Mouse (Mus musculus) embryo, embryonic 10.5 days (tissue): ENCODE results near the gene Kcnh6.

Source experiments
- DNase-seq: peaks from one replicate; pipeline ENCODE4 v3.0.0-alpha.2; 2015; ENCODE audit warnings: low spot score

Kcnh6 gene

DNA sequence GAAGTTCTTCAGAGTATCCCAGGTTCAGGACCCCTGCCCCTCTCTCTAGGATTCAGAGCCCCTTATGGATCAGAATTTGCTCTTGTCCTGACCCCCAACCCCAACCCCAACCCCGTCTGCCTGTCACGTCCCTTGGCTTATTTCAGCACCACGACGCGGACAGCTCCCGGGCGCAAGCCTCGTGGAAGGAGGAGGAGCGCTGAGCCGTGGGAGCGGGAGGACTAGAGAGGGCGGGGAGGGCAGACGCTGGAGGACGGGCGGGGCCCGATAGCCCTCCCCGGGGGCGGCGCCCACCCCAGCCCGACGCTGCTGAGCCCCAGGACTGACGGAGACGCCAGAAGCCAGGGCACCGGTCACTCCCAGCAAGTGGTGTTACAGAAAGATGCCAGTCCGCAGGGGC, at the start of gene Kcnh6:
TSS of gene Kcnh6 (plus strand) at position 304 of the 400 bp plus-strand sequence.
- DNase-seq, result peak; percentile 82

DNA sequence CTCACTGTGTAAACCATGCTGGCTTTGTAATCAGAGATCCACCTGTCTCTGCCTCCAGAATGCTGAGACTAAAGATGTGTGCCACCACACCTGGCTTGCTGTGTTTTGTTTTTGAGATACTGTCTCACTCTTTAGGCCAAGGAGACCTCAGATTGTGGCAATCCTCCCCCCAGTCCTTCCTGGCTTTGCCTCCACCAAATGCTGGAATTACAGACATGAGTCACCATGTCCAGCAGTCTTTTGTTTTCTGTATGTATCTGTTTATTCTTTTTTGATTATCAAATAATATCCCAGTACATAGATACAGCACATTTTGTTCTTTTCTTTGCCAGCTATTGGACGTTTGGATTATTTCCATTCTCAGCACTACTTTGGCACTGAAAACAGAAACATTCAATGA, 49.4 kb upstream of the Kcnh6 start:
- no peak for DNase-seq

DNA sequence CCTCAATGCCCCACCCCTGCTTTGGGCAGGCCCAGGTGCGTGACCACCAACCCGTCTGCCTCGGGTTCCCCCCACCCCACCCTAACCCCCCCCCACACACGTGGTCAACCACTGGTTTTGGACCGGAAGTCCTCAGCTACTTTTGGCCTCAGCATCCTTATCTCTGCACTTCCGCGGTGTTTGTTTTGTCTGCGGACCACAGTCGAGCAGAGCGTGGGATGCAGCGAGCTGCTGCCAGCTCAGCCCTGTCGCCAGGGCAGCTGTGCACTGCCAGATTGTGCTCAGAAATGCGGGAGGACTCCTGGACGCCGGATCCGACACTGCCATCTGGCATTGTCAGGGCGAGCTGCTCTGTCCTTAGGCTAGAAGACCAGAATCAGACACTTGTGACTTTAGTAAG, 48.6 kb upstream of the Kcnh6 start:
- DNase-seq, result no peak

DNA sequence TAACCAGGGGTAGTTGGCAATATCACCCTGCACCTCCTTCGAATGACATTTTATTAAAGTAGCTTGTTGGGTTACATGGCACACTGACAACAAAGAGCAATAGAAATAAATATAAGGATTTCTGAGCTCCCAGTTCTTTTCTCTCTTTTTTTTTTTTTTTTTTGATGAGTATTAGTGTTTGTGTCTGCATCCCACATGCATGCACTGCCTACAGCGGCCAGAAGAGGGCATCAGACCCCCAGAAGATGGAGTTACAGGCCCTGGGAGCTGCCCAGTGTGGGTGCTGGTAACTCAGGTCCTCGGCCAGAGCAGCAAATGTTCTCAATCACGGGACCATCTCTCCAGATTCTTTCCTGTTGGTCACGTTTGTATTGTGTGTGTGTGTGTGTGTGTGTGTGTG, 43.2 kb upstream of the Kcnh6 start:
- DNase-seq, result no peak

DNA sequence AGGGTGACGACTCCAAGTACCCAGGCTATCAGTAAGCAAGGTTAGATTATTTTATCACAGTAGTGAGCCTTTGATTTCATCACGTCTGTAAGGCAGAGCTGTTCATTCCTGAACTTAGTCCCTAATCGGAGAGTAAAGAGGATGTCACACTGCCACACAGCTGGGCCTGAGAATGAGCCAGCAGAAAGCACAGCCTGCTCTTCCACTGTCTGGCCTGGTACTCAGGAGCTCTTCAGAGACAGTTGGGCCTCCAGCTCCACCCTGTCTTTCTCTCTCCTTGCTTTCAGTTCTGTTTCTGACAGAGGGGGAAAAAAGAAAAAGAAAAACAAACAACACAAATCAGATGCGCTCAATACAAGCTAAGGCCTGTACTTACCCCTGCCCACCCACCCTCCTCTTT, 41.6 kb upstream of the Kcnh6 start:
- no peak for DNase-seq

DNA sequence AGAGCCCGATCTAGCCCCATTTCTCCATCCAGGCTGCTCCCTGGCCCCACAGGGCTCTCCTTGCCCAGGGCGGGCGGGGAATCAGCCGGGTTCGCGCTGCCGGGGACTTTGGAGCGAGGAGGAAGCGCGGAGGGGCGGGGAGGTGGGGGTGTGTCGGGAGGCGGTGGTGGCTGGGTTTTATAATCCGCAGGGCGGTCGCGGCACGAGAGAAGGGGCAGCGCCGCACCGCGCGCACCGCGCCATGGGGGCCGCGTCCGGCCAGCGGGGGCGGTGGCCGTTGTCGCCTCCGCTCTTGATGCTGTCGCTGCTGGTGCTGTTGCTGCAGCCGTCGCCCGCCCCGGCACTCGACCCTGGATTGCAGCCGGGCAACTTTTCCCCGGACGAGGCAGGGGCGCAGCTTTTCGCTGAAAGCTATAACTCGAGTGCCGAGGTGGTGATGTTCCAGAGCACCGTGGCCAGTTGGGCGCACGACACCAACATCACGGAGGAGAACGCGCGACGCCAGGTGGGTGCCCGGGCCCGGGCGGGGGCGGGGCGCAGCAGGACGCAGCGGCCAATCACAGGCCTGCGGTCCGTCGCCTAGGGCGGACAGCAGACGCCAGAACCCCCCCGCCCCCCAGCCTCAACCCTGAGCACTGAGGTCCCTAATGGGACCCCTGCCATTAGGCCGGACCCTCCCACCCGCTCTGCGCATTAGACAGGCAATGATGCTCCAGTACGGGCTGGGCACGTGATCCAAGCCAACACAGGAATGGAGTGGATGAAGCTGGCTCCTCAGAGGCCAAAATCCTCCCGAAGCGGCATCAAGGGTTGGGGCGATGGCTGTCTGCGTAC, 40.0 kb upstream of the Kcnh6 start, which contains the start of gene Ace:
TSS of gene Ace (plus strand) at position 205 of the 834 bp plus-strand sequence.
- DNase-seq, result peak; percentile 39

DNA sequence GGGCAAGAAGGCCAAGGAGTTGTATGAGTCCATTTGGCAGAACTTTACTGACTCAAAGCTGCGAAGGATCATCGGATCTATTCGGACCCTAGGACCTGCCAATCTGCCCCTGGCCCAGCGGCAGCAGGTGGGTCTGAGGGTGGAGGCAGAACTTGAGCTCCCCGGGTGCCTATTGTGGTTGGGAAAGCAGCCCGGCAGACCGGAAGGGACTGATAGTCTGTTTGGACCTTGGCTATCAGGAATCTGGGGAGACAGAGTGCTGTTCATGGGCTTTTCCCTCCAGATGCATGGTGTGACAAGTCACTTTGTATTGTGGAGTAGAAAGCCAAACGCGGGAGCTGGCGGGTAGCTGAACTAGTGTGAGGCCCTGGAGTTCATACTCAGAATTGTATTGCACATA, 39.0 kb upstream of the Kcnh6 start:
- DNase-seq, result no peak

DNA sequence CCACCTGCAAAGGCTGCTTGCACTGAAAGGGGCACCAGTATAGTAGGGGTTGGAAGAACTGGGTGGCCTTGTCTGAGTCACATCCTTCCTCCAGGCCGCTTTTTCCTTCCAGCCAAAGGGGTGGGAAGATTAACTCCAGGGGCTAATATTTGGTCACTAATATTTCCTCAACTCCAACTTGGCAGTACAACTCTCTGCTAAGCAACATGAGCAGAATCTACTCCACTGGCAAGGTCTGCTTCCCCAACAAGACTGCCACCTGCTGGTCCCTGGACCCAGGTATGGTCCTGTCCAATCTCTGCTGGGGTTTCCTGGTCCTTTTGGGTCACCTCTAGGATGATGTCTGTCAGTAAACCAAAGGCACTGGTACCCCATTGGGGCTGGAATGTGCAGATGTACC, 38.4 kb upstream of the Kcnh6 start:
- DNase-seq, result peak; percentile 27

DNA sequence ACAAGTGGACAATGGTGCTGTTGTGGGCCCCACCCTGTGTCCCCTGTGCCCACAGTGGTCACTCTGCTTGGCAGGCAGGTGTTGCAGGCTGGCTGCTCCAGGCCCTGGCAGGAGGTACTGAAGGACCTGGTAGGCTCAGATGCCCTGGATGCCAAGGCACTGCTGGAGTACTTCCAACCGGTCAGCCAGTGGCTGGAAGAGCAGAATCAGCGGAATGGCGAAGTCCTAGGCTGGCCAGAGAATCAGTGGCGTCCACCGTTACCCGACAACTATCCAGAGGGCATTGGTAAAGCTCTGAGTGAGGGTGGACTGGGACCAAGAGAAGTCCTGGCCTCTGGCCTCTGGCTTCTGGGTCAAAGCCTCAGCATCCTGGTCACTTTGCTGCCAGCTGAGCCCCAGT, 33.3 kb upstream of the Kcnh6 start:
- no peak for DNase-seq

DNA sequence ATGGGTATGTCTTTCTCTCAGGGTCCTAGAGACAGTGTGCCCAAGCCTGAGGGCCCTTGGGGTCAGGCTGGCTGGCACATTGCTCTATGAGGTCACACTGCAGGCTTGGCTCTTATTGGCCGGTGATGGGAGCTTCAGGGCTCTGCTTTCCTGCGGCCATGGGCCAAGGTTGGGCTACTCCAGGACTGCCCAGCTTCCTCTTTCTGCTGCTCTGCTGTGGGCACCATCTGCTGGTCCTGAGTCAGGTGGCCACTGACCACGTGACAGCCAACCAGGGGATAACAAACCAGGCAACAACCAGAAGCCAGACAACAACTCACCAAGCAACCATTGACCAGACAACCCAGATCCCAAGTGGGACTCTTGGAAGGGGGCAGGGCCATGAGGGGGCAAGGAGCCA, 32.9 kb upstream of the Kcnh6 start:
- no peak for DNase-seq

DNA sequence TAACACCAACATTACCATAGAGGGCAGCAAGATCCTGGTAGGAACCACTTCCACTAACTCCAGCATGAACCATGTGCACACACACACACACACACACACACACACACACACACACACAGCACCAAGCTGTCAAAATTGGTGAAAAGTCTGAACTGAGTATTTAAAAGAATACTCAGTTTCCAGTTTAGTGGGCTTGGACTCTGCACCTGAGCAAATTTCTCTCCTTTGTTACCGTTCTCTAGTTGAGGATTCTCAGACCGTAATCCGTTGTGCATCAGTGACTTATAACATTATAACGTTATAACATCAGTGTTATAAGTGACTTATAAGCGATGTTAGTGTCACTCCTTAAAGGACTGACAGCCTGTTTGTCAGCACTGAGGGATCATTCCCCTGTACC, 32.3 kb upstream of the Kcnh6 start:
- DNase-seq, result no peak

DNA sequence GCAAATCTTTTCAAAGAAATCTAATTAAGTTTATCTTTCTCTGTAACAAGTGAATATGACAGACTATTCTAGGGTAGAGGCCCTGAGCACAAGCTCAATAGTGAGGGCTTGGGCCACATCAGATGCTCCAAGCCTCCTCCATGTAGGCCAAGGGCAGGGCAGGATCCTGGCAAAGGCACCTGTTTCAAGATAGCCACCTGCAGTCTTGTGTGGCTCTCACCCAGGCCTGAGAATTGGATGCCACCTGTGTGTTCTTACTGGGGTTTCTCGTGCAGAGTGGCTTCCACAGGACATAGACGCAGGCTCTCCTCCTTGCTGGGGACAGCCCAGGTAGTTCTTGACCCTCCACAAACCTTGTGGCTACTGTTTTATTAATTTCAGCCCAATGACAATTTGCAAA, 29.7 kb upstream of the Kcnh6 start:
- no peak for DNase-seq

DNA sequence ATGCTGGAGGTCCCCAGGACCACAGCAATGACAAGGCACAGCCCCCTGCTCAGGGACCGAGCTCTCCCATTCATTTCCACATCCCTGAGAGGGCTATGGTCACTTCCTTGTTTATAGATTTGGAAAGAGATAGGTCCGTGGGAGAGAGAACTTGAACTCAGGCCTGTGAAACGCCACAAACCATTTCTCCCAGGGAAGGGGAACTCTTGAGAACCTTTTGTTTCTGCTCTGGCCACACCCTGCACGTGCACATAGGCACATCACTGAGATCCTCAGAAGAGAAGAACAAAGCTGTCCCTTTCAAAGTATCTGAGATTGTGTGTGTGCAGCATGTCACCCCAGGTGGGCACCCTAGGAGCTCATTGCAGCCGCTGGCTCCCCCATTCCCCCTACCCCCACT, 29.3 kb upstream of the Kcnh6 start:
- no peak for DNase-seq

DNA sequence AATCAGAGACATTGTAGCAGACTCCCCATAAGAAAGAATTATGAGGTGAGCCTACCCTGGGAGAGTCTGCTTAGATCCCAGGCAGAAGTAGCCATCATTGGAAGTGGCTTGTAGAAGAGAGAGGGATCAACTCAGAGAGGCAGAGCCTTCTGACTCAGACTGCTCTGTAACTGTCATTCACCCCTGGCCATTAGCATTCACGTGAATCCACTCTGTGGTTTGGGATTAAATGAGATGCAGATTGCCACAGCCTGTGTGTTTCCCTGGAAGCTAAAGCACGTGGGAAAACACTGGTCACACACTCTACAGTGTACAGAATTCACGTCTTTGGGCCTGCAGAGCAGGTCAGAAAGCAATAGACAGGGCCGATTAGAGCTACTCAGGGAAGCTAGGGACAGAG, 23.5 kb upstream of the Kcnh6 start:
- no peak for DNase-seq

DNA sequence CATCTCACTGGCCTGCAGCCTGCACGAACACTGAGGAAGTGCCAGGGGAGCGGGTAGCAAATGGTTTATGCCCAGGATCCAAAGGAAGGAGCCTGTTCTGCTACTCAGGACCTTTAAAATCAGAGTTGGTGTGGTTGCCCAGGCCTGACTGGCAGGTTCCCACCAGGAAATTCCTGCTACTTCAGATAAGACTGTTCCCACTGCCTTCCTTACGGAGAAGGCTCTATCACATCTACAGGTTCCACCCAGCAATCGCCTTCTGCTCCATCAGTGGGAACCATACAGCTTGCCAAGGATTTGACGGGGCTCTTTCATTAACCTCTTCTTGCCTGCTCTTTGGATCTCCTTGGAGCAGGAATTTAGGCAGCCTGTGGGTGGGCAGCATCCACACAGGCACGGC, 20.5 kb upstream of the Kcnh6 start:
- no peak for DNase-seq

DNA sequence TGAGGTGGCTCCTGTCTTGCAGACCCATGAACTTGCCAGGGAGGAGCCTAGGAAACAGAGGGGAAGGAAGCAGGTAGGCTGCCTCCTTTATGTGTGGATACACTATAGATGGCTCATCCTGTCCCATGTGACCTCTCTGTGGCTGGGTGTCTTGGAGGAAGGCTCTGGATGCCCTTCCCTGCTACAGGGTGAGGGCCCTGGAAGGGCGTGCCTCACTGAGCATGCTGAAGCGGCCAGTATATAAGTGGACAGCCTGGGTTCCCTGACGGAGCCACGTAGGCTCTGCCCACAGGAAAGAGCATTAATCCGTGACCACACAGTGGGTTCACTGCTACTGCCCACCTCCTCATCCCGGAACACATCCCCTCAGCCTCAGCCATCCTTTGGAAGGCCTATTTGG, 18.5 kb upstream of the Kcnh6 start:
- no peak for DNase-seq

DNA sequence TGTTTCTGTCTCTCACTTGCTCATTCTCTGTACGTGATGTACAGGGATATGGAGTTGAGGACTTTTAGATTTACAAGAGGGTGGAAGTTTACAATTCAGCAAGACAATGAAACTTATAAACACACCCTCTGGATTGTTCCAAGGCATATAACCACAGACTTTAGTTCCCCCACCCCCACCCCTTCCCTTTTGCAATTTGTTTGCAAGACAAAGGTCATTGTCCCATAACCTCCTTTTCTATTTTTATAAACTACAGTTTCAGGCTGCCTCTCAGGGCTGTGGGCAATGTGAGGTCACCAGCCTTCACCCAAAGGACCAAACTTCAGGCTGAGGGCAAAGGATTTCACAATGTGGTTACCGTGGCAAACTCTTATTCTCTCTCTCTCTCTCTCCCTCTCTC, 17.7 kb upstream of the Kcnh6 start:
- no peak for DNase-seq

DNA sequence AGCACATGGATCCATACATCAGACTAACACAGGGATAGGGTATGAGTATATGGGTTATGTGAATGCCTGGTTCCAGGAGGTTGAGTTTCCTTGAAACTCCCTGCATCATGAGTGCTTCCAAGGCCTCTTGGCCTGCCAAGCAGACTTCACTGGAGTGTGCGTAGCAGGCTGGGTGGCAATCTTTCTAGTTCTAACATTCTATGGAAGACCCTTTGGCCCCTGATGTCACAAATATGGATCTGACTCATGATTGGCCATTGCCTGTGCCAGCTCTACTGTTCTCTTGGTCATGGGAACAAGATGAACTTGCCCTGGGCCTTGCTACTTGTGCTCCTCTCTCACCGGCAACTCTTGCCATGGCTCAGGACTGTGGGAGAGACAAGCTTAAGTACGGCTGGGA, 13.5 kb upstream of the Kcnh6 start, which contains the start of gene Ace3:
TSS of gene Ace3 (plus strand) at position 301 of the 400 bp plus-strand sequence.
- DNase-seq, result no peak

DNA sequence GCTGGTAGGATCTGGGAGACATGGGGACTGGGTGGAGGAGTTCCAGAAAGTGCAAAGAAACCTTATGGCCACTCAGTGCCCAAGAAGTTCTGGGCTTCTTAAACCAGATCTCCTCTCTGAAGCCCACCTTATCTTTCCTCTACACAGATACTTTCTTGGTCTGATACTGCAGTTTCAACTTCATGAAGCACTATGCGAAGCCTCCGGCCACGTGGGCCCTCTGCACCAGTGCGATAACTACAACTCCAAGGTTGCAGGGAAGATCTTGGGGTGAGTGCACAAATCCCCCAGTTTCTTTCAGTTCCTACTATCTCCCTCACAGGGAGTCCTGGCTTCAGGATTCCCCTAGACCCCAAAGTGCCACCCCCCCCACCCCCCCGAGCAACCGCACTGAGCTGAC, 7.9 kb upstream of the Kcnh6 start:
- no peak for DNase-seq

DNA sequence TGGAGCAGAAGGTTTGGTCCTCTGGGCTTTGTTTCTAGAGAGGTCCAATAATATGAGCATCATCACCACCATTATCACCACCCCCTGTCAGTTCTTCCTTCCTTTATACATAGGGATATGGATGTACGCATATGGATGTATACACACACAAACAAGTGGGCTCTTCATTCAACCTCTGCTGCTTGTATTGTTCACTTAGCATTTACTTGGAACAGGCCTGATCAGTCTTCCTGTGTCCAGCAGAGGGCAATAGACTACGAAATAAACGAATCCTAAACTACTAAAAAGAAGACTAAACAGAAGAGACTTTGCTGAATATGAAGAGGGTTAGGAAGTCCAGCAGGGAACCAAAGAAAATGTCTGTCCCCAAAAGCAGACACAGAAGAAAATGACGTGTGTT, 6.2 kb upstream of the Kcnh6 start:
- peak; percentile 29 for DNase-seq

DNA sequence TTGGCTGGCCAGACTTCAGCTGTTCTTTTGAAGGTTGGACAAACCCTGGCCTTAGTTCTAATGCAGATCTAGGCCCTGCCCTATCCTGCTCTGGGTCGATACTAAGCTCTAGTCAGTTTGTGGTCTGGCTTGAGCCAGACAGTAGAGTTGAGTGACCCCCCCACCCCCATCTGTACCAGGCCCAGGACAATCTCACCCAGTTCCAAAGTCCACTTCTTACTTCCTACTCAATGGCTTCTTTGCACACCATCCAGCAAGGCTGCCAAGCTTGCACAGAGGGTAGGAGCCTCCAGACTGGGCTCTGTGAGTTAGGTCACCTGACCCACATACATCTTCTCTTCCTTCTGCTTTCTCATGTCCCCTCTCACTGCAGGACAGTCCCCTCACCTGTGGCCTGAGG, 3.3 kb upstream of the Kcnh6 start:
- DNase-seq, result no peak

DNA sequence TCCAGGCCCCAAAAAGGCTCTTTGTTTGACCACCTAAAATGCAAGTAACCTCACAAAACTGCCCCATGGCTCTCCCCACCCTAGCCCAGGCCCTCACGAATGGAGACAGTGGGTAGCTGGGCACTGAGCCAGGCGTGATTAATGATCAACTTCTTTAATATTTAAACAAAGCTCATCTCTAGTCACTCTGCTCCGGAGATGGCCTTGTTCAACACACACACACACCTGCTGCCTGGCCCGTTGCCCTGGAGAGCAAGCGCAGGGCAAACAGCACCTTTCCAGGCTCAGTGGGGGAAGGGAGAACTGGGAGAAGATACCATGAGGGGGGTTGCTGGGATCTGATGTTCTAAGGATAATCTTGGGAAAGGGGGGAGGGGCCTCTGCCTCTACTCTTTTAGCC, 2.0 kb upstream of the Kcnh6 start:
- no peak for DNase-seq

DNA sequence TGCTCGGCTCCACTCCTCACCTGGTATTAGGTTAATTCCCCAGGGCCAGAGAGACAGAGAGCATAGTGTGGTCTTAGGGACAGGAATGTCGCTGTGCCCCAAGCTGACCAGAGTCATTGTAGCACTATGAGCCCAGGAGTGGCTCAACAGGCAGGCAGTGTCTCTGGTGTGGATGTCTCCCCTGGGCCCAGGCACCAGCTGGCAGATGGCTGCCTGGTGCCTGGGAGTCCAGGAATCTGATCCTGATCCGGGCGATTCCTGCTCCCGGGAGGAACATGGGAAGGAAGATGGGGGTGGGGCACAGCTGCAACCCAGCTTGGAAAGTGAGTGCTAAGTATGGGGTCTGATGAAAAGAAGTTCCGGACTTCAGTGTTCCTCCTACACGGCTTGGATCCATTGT, 4.8 kb downstream of the Kcnh6 start:
- no peak for DNase-seq

DNA sequence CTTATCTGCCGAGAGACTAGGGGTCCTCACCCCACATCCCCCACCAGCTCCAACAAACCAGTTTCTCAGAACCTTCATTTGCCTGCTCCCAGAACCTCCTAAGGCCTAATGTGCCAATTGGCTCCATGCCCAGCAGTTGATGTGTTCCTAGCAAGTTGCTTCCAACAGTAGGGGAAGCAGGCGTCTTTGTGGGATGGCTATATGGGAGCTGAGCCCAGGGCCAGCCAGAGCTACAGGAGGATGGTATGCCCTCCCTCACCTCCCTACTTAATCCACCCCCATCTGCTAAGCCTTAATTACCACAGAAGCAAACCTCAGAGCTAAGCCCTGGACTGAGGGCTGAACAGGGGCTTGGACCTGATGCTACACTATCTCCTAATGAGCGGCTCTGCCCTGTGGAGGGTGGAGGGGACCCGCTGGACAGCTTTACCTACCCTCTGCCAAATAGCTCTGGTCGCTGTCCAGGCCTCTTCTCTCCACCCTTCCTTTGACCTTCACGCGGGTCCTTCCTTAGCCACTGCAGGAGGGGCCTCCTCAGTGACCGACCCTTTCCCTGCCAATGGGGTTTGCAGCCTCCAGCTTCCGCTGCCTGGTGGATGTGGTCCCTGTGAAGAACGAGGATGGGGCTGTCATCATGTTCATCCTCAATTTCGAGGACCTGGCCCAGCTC, 5.8 kb downstream of the Kcnh6 start:
- no peak for DNase-seq
